Mouse (Mus musculus): ENCODE results near the gene Snd1.

GRCm38 (mm10) chr6:28855442-28855841 is 380.5 kb downstream of the Snd1 start:
- TF ChIP-seq EP300 (IDR thresholded peaks at IDR 0.05; ENCODE audit: low read length) (no peak), CTCF (conservative IDR thresholded peaks at IDR 0.05 in 1 of 2, IDR thresholded peaks at IDR 0.05 in 1 of 2; ENCODE audit: low read depth in 2 of 2, low read length in 2 of 2) (no peak), CHD2 (IDR thresholded peaks at IDR 0.05; ENCODE audit: low read length) (no peak), CHD1 (IDR thresholded peaks at IDR 0.05; ENCODE audit: low read depth, low read length) (no peak), POLR2AphosphoS2 (IDR thresholded peaks at IDR 0.05; ENCODE audit: low read depth, low read length) (no peak), USF2 (conservative IDR thresholded peaks at IDR 0.05; ENCODE audit: low read depth, low read length) (no peak), TCF12 (IDR thresholded peaks at IDR 0.05; ENCODE audit: low read depth, low read length) (no peak), JUND (conservative IDR thresholded peaks at IDR 0.05; ENCODE audit: low read depth, low read length) (no peak), MAZ (IDR thresholded peaks at IDR 0.05; ENCODE audit: low read depth, low read length) (no peak), USF1 (IDR thresholded peaks at IDR 0.05; ENCODE audit: low read depth, low read length) (no peak), RAD21 (IDR thresholded peaks at IDR 0.05; ENCODE audit: low read depth, low read length) (no peak), ELF1 (IDR thresholded peaks at IDR 0.05; ENCODE audit: low read depth, low read length) (no peak), POLR2A (IDR thresholded peaks at IDR 0.05; ENCODE audit: low read depth, low read length) (no peak), MXI1 (IDR thresholded peaks at IDR 0.05; ENCODE audit: low read depth, low read length) (no peak)
